Mouse (Mus musculus) liver, embryonic 14.5 days (tissue): ENCODE results near the gene Sytl5. TPM values are rescaled to one million over a fixed set of nuclear protein-coding genes. Genes with fewer than 3 reads are reported as not detected.

Experiments
- ATAC-seq: fragments of 200-750 bp; cut with Nextera tagmentation; 2 replicates; pipeline ENCODE4 v1.8.0; 2017; ENCODE audit warnings: moderate number of reproducible peaks, mild to moderate bottlenecking, moderate library complexity; ENCODE audit not compliant: insufficient read depth
- DNase-seq, 3 experiments: peaks; one replicate each; pipeline ENCODE4 v3.0.0-alpha.2; 2012 to 2013; ENCODE audit warnings: low read depth in 3 of 3, low spot score in 3 of 3
- H3K27ac ChIP-seq: fragments of 300-500 bp; sonication (generic); 2 replicates; pipeline ENCODE4 v1.5.1; 2014; ENCODE audit warnings: moderate library complexity, mild to moderate bottlenecking, control low read depth, inconsistent platforms
- H3K27me3 ChIP-seq: fragments of 300-500 bp; sonication (generic); 2 replicates; pipeline ENCODE4 v1.6.1; 2014; ENCODE audit warnings: mild to moderate bottlenecking, low read length, moderate library complexity; ENCODE audit not compliant: control insufficient read depth, insufficient read depth
- H3K36me3 ChIP-seq: fragments of 300-500 bp; sonication (generic); replicated peaks from 2 replicates; pipeline ENCODE4 v1.6.1; 2014; ENCODE audit warnings: low read depth; ENCODE audit not compliant: control insufficient read depth, insufficient read depth
- H3K4me1 ChIP-seq, 2 experiments: fragments of 200-500 bp in 1 of 2; fragments of 300-500 bp in 1 of 2; sonication (generic) in 1 of 2; replicated peaks; 2 replicates each; pipeline ENCODE4 v1.6.1; 2012 to 2014; ENCODE audit warnings: antibody characterized with exemption in 1 of 2, inconsistent platforms in 1 of 2, low read length in 1 of 2; ENCODE audit not compliant: control insufficient read depth in 2 of 2, insufficient read depth in 2 of 2
- H3K4me2 ChIP-seq: fragments of 300-500 bp; sonication (generic); 2 replicates; pipeline ENCODE4 v1.6.1; 2014; ENCODE audit warnings: low read depth, mild to moderate bottlenecking, control low read depth, moderate library complexity
- H3K4me3 ChIP-seq, 2 experiments: fragments of 200-500 bp in 1 of 2; fragments of 300-500 bp in 1 of 2; sonication (generic) in 1 of 2; 2 replicates each; pipeline ENCODE4 v1.5.1; 2012 to 2014; ENCODE audit warnings: low read depth in 2 of 2, low read length in 2 of 2, mild to moderate bottlenecking in 2 of 2, control low read depth in 1 of 2, inconsistent platforms in 1 of 2, moderate library complexity in 1 of 2; ENCODE audit not compliant: insufficient read depth in 1 of 2
- H3K9ac ChIP-seq: fragments of 300-500 bp; sonication (generic); replicated peaks from 2 replicates; pipeline ENCODE4 v1.6.1; 2014; ENCODE audit warnings: mild to moderate bottlenecking, control low read depth, moderate library complexity
- H3K9me3 ChIP-seq: fragments of 300-500 bp; sonication (generic); 2 replicates; pipeline ENCODE4 v1.6.1; 2016; ENCODE audit warnings: low read length, mixed read lengths; ENCODE audit not compliant: control insufficient read depth
- CTCF ChIP-seq: IDR thresholded peaks from 2 replicates; pipeline ENCODE4 v1.5.1; 2016; ENCODE audit warnings: antibody characterized with exemption, low read depth, control low read depth
- EP300 ChIP-seq: IDR thresholded peaks from 2 replicates; pipeline ENCODE4 v1.6.1; 2016; ENCODE audit warnings: antibody characterized with exemption, low read depth
- WGBS: fragments of 180-500 bp; shearing (Covaris S2); extraction: QIAGEN DNeasy Blood & Tissue Kit; methylation state at CpG from one replicate; pipeline ENCODE4 v1.1.7; 2014; ENCODE audit not compliant: insufficient replicate concordance; 5-methylcytosine and 5-hydroxymethylcytosine counted together
- polyA plus RNA-seq, 2 experiments: library from polyadenylated mRNA; depleted of rRNA in 1 of 2; stranded (reverse) in 1 of 2; unstranded in 1 of 2; fragments of >200 nt; fragmentation: Nextera tagmentation in 1 of 2; extraction: Ambion mirVana in 1 of 2; gene quantifications; 2 replicates each; pipeline versions ENCODE4 v1.2.1 to v1.2.3; 2012 to 2014

The Sytl5 gene
- polyA plus RNA-seq, 2 experiments = 0.54 to 0.89 TPM

DNA sequence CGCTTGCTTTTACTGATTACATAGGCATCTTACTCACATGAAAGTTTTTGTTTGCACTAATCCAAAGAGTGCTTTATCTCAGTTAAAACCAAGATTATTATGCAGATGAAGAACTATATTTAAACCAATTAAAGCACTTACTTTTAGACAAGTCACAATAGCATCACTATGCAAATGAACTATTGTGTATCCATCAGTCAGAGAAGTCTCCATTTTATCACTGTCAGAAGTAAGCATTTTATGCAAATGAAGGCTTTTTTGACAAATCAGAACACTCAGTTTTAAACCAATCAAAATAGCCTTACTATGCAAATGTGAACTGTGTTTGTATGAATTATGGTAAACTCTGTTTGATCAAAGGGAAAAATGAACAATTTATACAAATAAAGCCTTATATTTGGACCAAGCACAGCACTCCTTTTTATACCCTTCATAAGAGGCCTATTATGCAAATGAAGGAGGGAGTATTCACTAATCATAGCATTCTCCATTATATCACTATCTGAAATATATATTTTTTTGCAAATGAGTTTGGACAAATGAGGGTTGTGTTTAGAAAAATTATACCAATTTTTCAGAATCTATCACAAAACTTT is 122.4 kb downstream of the Sytl5 start:
- no peaks in the 10 kb centered on the region for H3K4me1 ChIP-seq
- no peak overlapping the region for H3K4me3 ChIP-seq
- H3K27ac ChIP-seq = no peak overlapping the region
- TF ChIP-seq CTCF (no peak), EP300 (no peak)
- H3K9ac ChIP-seq = no peak overlapping the region
- WGBS = 75% methylated on average over 1 of the region's 1 CpGs
- no peaks in the 10 kb centered on the region for H3K36me3 ChIP-seq
- H3K9me3 ChIP-seq = no peaks in the 10 kb centered on the region
- H3K4me2 ChIP-seq = no peak overlapping the region
- DNase-seq (no peak), ATAC-seq (no peak)
- H3K27me3 ChIP-seq = no peaks in the 10 kb centered on the region

GRCm38 (mm10) chrX:10010202-10010601 is 124.8 kb downstream of the Sytl5 start:
- H3K4me2 ChIP-seq = no peak overlapping the region
- DNase-seq = no peak
- TF ChIP-seq EP300 (no peak), CTCF (no peak)
- H3K9me3 ChIP-seq = no peaks in the 10 kb centered on the region
- no peaks in the 10 kb centered on the region for H3K4me1 ChIP-seq
- H3K9ac ChIP-seq = no peak overlapping the region
- no peak overlapping the region for H3K27ac ChIP-seq
- no peak for ATAC-seq
- H3K27me3 ChIP-seq = no peaks in the 10 kb centered on the region
- H3K36me3 ChIP-seq = no peaks in the 10 kb centered on the region
- no peak overlapping the region for H3K4me3 ChIP-seq

DNA sequence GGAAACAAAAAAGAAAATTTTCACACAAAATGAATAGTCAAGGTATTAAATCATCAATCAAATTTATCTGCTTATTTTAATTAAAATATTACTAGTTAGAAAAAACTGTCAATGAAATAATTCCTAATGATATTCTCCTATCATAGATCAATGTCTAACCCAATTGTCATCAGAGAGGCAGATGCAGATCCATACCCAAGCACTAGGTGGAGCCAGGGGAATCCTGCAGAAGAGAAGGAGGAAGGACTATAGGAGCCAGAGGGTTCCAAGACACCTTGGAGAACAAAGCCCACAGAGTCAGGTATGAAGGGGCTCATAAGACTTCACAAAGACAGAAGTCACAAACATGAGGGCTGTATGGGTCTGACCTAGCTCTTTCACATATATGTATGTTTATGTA is 149.2 kb downstream of the Sytl5 start:
- H3K27me3 ChIP-seq = no peaks in the 10 kb centered on the region
- no peak overlapping the region for H3K27ac ChIP-seq
- no peaks in the 10 kb centered on the region for H3K36me3 ChIP-seq
- H3K4me1 ChIP-seq = no peaks in the 10 kb centered on the region
- no peak overlapping the region for H3K4me3 ChIP-seq
- H3K9me3 ChIP-seq = no peaks in the 10 kb centered on the region
- no peak overlapping the region for H3K9ac ChIP-seq
- peak; percentile 34; the same call in 1 of the 2 replicates for TF ChIP-seq CTCF
- TF ChIP-seq EP300 = no peak
- ATAC-seq (no peak), DNase-seq (no peak)
- H3K4me2 ChIP-seq = no peak overlapping the region

Other genes with a start within 250 kb of the Sytl5 start
- 7.2 and 13.2 TPM in 2 replicates for gene Dynlt3, start 222.6 kb upstream of the Sytl5 start, polyA plus RNA-seq (2012; rRNA removed)
- gene Dynlt3, start 222.6 kb upstream of the Sytl5 start, polyA plus RNA-seq (2014; fragmentation: Nextera tagmentation; extraction: Ambion mirVana) = 27.9 TPM in 2 replicates
- gene Hypm, start 38.7 kb upstream of the Sytl5 start, polyA plus RNA-seq (2012; rRNA removed) = 0.11 and 0.22 TPM in 2 replicates
- gene Hypm, start 38.7 kb upstream of the Sytl5 start, polyA plus RNA-seq (2014; fragmentation: Nextera tagmentation; extraction: Ambion mirVana) = not detected in 2 replicates
- gene H2al3, start 35.9 kb upstream of the Sytl5 start, polyA plus RNA-seq (2012; rRNA removed) = not detected in 2 replicates
- gene H2al3, start 35.9 kb upstream of the Sytl5 start, polyA plus RNA-seq (2014; fragmentation: Nextera tagmentation; extraction: Ambion mirVana) = not detected in 2 replicates
- 0.36 and 0.71 TPM in 2 replicates for gene Srpx, start 232.1 kb downstream of the Sytl5 start, polyA plus RNA-seq (2012; rRNA removed)
- 0.72 and 0.76 TPM in 2 replicates for gene Srpx, start 232.1 kb downstream of the Sytl5 start, polyA plus RNA-seq (2014; fragmentation: Nextera tagmentation; extraction: Ambion mirVana)